Mouse (Mus musculus): Measurements from ENCODE around the gene E130308A19Rik.

E130308A19Rik gene

DNA sequence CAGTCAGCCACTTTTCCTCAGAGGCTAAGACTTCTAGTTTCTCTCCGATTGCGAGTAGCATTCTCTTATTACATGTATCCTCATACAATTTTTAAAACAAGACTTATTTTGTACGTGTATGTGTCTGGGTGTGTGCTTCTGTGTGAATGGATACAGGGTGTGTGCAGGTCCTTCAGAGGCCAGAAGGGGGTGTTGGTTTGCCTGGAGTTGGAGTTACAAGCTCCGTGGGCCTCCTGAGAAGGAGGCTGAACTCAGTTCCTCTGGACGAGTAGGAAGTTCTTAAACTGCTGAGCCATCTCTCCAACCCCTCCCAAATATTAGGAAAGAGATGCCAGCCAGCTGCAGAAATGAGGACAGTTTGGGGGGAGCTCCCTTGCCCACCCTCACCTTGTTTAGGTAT lies 182.4 kb downstream of the E130308A19Rik start:
- in situ Hi-C loops (cut with MboI; ENCODE audit: low sequenced_read_pairs): no loop called here

All from CH12F3 (cell line).